Mouse (Mus musculus): ENCODE data around the gene Myo3a. TPM values are rescaled to one million over a fixed set of nuclear protein-coding genes. Genes with fewer than 3 reads are reported as not detected.

The Myo3a gene
- 0.27 and 0.40 TPM in 2 replicates for polyA plus RNA-seq (2011; ENCODE audit: insufficient read depth, insufficient read length, low read depth, missing spikeins)

DNA sequence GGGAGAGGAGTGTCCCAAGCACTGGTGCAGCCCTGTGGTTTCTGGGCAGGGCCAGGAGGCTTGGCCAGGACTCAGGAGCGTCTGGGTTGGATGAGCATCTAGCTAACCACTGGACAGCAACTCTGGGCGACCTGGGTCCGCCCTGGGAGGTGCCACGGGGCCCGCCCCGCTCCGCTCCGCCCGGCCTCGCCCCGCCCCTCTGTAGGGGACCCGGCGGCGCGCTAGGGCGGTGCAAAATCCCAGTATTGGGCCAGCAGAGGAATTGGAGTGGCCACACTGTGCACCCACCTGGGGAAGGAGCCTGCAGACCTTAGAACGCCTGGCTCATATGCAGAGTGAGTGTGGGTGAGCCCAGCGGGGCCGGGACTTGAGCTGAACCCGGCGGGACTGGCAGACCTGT lies at the start of gene Myo3a:
Myo3a (plus strand) TSS at position 196 of the 400 bp plus-strand sequence.
- H3K9ac ChIP-seq (ENCODE audit: low read depth, poor library complexity, severe bottlenecking), result 0 out of 2 replicates have a peak within 1 kb of the TSS, but pooled peaks have one; percentile 35

DNA sequence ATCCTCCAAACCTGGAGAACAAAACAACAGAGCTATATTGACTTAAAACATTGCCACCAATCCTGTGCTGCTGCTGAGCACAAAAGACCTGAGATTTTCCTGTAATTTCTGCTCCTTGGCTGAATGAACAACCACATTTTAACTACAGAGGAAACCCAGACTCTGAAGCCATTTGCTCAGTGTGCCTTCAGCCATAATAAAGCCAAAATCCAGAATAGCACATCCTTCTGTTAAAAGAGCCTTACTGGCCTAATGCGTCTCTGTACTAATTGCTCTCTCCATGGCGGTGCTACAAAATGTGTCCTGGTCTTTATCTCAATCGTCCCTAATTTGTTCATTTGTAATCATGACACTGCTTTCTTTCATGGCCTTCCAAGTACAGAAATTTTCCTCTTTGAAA lies 23.2 kb downstream of the Myo3a start:
- no peaks in the 10 kb centered on the region for H3K9me3 ChIP-seq (replicated peaks; ENCODE audit: control insufficient read depth, insufficient read depth, low read length, poor library complexity, severe bottlenecking)
- H3K27ac ChIP-seq (ENCODE audit: insufficient read depth, low read length), result no peak overlapping the region
- H3K36me3 ChIP-seq (ENCODE audit: control insufficient read depth, insufficient read depth, low read length, poor library complexity, severe bottlenecking), result no peaks in the 10 kb centered on the region
- H3K4me3 ChIP-seq (ENCODE audit: low read depth, low read length), result no peak overlapping the region
- no peak overlapping the region for H3K9ac ChIP-seq (ENCODE audit: low read depth, poor library complexity, severe bottlenecking)
- no peaks in the 10 kb centered on the region for H3K27me3 ChIP-seq (ENCODE audit: control insufficient read depth, insufficient read depth, low read length, poor library complexity, severe bottlenecking)
- TF ChIP-seq POLR2A (IDR thresholded peaks at IDR 0.05; ENCODE audit: insufficient read depth, low read length) (no peak), EP300 (IDR thresholded peaks at IDR 0.05; ENCODE audit: insufficient read depth, low read depth, low read length) (no peak), CTCF (IDR thresholded peaks at IDR 0.05; ENCODE audit: low read depth, low read length) (no peak)
- H3K4me1 ChIP-seq (ENCODE audit: control insufficient read depth, insufficient read depth, low read length), result no peaks in the 10 kb centered on the region

More for the DNA sequence above, at the start of gene Myo3a:
- no peaks in the 10 kb centered on the region for H3K9me3 ChIP-seq (replicated peaks; ENCODE audit: control insufficient read depth, insufficient read depth, low read length, poor library complexity, severe bottlenecking)
- H3K36me3 ChIP-seq (ENCODE audit: control insufficient read depth, insufficient read depth, low read length, poor library complexity, severe bottlenecking), result no peaks in the 10 kb centered on the region
- no peak within 1 kb of the TSS for H3K27ac ChIP-seq (ENCODE audit: insufficient read depth, low read length)
- H3K27me3 ChIP-seq (ENCODE audit: control insufficient read depth, insufficient read depth, low read length, poor library complexity, severe bottlenecking), result no peaks in the 10 kb centered on the region
- H3K4me1 ChIP-seq (ENCODE audit: control insufficient read depth, insufficient read depth, low read length), result no peaks in the 10 kb centered on the region
- peak within 1 kb of the TSS; percentile 66 for H3K4me3 ChIP-seq (ENCODE audit: low read depth, low read length)
- TF ChIP-seq POLR2A (IDR thresholded peaks at IDR 0.05; ENCODE audit: insufficient read depth, low read length) (no peak), CTCF (IDR thresholded peaks at IDR 0.05; ENCODE audit: low read depth, low read length) (no peak), EP300 (IDR thresholded peaks at IDR 0.05; ENCODE audit: insufficient read depth, low read depth, low read length) (no peak)

DNA sequence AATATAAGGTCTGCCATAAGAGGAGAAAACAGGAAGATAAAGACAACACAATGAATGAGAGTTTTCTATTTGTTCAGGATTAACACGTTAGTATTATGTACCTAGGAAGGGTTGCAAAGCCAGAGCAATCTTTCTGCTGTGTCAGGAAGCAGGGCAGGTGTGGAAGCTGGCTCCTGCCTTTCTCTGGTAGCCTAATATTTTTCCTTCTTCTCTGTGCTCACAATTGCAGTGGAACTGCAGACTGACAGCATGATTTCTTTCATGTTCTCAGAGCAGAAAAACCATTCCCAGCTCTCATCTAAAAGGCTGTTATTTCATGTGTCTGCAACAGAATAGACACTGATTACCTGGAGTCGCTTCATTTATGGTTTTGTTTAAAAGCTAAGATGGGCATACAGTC lies 23.7 kb downstream of the Myo3a start:
- Histone ChIP-seq H3K27me3 (ENCODE audit: control insufficient read depth, insufficient read depth, low read length, poor library complexity, severe bottlenecking) (no peaks in the 10 kb centered on the region), H3K4me1 (ENCODE audit: control insufficient read depth, insufficient read depth, low read length) (no peaks in the 10 kb centered on the region), H3K36me3 (ENCODE audit: control insufficient read depth, insufficient read depth, low read length, poor library complexity, severe bottlenecking) (no peaks in the 10 kb centered on the region), H3K9ac (ENCODE audit: low read depth, poor library complexity, severe bottlenecking) (no peak overlapping the region), H3K9me3 (replicated peaks; ENCODE audit: control insufficient read depth, insufficient read depth, low read length, poor library complexity, severe bottlenecking) (no peaks in the 10 kb centered on the region), H3K27ac (ENCODE audit: insufficient read depth, low read length) (no peak overlapping the region), H3K4me3 (ENCODE audit: low read depth, low read length) (no peak overlapping the region)
- no peak for TF ChIP-seq CTCF (IDR thresholded peaks at IDR 0.05; ENCODE audit: low read depth, low read length)
- no peak for TF ChIP-seq POLR2A (IDR thresholded peaks at IDR 0.05; ENCODE audit: insufficient read depth, low read length)
- no peak for TF ChIP-seq EP300 (IDR thresholded peaks at IDR 0.05; ENCODE audit: insufficient read depth, low read depth, low read length)

DNA sequence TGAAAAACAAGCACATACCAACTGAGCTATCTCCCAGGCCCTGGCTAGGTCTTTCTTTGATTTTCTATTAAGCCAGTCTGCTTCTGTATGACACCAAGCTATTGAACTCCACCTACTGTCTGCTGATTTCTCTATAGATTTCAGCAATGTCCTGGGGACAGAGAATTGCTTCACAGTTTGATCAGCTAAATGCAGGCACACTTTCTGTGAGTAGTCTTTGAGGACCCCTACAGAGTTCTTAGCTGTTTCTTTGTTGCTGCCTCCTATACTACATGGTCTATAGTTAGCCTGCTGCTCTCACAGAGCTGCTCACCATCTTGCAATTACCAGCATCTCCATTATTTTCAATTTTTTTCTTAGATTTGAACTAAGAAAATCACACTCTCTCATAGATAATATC lies 28.3 kb downstream of the Myo3a start:
- no peak overlapping the region for H3K27ac ChIP-seq (ENCODE audit: insufficient read depth, low read length)
- no peaks in the 10 kb centered on the region for H3K4me1 ChIP-seq (ENCODE audit: control insufficient read depth, insufficient read depth, low read length)
- H3K27me3 ChIP-seq (ENCODE audit: control insufficient read depth, insufficient read depth, low read length, poor library complexity, severe bottlenecking), result no peaks in the 10 kb centered on the region
- TF ChIP-seq POLR2A (IDR thresholded peaks at IDR 0.05; ENCODE audit: insufficient read depth, low read length) (no peak), EP300 (IDR thresholded peaks at IDR 0.05; ENCODE audit: insufficient read depth, low read depth, low read length) (no peak), CTCF (IDR thresholded peaks at IDR 0.05; ENCODE audit: low read depth, low read length) (no peak)
- H3K9me3 ChIP-seq (replicated peaks; ENCODE audit: control insufficient read depth, insufficient read depth, low read length, poor library complexity, severe bottlenecking), result no peaks in the 10 kb centered on the region
- no peak overlapping the region for H3K4me3 ChIP-seq (ENCODE audit: low read depth, low read length)
- H3K9ac ChIP-seq (ENCODE audit: low read depth, poor library complexity, severe bottlenecking), result no peak overlapping the region
- H3K36me3 ChIP-seq (ENCODE audit: control insufficient read depth, insufficient read depth, low read length, poor library complexity, severe bottlenecking), result no peaks in the 10 kb centered on the region

DNA sequence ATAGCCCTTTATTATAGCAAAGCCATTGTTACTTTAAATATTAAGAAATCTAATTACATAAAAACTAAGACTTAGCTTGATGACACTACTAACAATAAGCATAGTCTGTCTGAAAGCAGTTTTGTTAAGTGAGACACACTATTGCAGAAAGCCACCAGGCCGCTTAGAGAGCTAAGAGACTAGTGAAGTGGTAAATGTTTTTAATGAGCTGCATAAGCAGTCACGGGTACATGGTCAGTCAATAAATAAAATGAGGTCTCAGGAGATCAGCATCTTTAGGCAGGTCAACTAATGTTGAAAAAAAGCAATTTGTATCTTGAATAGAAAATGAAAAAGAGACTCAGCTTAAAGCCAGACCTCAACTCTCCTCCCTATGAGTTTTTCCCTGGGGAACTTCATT lies 44.3 kb downstream of the Myo3a start:
- H3K27ac ChIP-seq (ENCODE audit: insufficient read depth, low read length), result no peak overlapping the region
- TF ChIP-seq CTCF (IDR thresholded peaks at IDR 0.05; ENCODE audit: low read depth, low read length) (no peak), POLR2A (IDR thresholded peaks at IDR 0.05; ENCODE audit: insufficient read depth, low read length) (no peak), EP300 (IDR thresholded peaks at IDR 0.05; ENCODE audit: insufficient read depth, low read depth, low read length) (no peak)
- no peak overlapping the region for H3K4me3 ChIP-seq (ENCODE audit: low read depth, low read length)
- H3K4me1 ChIP-seq (ENCODE audit: control insufficient read depth, insufficient read depth, low read length), result no peaks in the 10 kb centered on the region
- H3K9ac ChIP-seq (ENCODE audit: low read depth, poor library complexity, severe bottlenecking), result no peak overlapping the region
- peaks cover 6% of the 10 kb centered on the region for H3K9me3 ChIP-seq (replicated peaks; ENCODE audit: control insufficient read depth, insufficient read depth, low read length, poor library complexity, severe bottlenecking)
- H3K36me3 ChIP-seq (ENCODE audit: control insufficient read depth, insufficient read depth, low read length, poor library complexity, severe bottlenecking), result no peaks in the 10 kb centered on the region
- no peaks in the 10 kb centered on the region for H3K27me3 ChIP-seq (ENCODE audit: control insufficient read depth, insufficient read depth, low read length, poor library complexity, severe bottlenecking)

DNA sequence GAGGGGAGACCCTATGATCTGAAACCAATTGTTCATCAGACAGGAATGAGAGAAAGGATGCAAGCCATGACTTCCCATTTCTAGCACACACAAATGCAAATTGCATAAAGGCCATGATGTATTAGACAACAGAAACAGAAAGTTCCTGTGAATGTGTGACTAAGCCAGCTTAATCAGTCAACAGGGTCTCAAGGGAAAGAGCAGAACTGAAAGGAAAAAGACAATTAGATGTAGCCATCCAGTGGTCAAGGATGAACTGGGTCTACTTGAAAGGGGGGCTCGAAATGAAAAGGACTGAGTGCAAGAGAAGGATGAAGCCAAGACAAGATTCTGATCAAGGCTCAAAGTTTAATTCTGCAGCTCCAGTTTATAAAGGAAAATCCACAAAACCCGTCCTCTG lies 58.1 kb downstream of the Myo3a start:
- no peak overlapping the region for H3K4me3 ChIP-seq (ENCODE audit: low read depth, low read length)
- H3K27ac ChIP-seq (ENCODE audit: insufficient read depth, low read length), result no peak overlapping the region
- H3K9ac ChIP-seq (ENCODE audit: low read depth, poor library complexity, severe bottlenecking), result no peak overlapping the region

More for the DNA sequence above, 58.1 kb downstream of the Myo3a start:
- no peaks in the 10 kb centered on the region for H3K36me3 ChIP-seq (ENCODE audit: control insufficient read depth, insufficient read depth, low read length, poor library complexity, severe bottlenecking)
- H3K4me1 ChIP-seq (ENCODE audit: control insufficient read depth, insufficient read depth, low read length), result no peaks in the 10 kb centered on the region
- no peaks in the 10 kb centered on the region for H3K27me3 ChIP-seq (ENCODE audit: control insufficient read depth, insufficient read depth, low read length, poor library complexity, severe bottlenecking)
- TF ChIP-seq POLR2A (IDR thresholded peaks at IDR 0.05; ENCODE audit: insufficient read depth, low read length), result no peak
- no peaks in the 10 kb centered on the region for H3K9me3 ChIP-seq (replicated peaks; ENCODE audit: control insufficient read depth, insufficient read depth, low read length, poor library complexity, severe bottlenecking)

Measured in ES-Bruce4 (cell line).